Mouse (Mus musculus): ENCODE data around the gene Aprt.

Gene Aprt

DNA sequence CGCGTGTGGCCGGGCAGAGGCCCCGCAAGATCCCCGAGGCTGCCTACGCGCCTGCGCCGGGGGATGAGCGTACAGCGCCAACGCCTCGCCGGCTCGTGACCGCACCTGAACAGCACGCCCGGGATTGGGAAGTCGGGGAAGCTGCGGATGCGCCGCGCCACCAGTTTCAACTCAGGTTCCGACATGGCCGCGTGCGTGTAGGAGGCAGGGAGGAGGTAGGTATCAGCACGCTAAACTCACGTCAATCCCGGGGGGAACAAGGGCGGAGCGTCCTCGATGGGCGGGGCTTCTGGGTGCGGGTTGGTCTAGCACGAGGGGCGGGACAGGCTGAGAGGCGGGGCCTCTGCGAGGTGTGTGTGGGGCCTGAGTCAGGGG, at the start of gene Aprt:
Gene Aprt, minus strand, starts transcription at position 262 of the 375 bp plus-strand sequence.
- DNase-seq, result peak; percentile 95 to 98

DNA sequence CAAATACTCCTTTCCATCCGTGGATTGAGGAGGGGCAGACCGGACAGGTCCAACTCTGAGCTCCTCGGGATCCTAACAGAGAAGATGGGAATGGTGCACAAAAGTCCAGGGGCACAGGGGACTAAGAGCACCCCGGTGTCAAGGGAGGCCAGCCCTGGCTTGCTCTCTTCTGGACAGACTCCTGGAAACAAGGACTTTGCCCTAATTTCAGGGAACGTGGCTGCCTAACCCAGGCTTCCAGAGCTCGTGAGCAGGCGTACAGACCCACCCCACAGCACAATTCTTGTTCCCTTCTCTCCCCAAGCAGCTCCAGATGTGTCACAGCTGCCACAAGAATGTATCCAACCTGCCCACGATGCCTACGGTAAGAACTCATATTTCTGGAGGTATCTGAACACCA, 49.1 kb upstream of the Aprt start:
- DNase-seq, result peak; percentile 38 to 39

- no peak for DNase-seq
Measured at GRCm38 (mm10) chr8:122624653-122625052, 47.9 kb upstream of the Aprt start.

GRCm38 (mm10) chr8:122623844-122624642, 47.3 kb upstream of the Aprt start:
- no peak for DNase-seq

DNA sequence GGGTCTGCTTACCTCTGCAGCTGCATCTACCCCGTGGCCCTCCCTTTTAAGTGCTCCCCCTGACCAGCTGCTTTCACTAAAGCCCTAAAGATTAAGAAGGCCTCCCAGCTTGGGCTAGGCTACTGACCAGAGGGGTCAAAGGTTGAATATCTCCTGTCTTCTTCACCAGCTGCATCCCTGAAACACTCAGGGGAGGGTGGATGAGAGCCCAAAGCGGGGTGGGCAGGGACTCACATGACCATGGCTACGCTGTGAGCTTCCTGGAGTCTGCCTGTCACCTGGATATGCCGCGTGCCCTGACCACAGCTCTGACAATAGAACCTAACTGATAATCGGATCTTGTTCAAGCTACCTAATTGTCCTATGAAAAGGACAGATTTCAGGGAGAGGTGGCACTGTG, 46.0 kb upstream of the Aprt start, which contains the start of gene Pabpn1l:
Gene Pabpn1l, minus strand, starts transcription at position 13 of the 400 bp plus-strand sequence.
- peak; percentile 26 to 40 for DNase-seq

DNA sequence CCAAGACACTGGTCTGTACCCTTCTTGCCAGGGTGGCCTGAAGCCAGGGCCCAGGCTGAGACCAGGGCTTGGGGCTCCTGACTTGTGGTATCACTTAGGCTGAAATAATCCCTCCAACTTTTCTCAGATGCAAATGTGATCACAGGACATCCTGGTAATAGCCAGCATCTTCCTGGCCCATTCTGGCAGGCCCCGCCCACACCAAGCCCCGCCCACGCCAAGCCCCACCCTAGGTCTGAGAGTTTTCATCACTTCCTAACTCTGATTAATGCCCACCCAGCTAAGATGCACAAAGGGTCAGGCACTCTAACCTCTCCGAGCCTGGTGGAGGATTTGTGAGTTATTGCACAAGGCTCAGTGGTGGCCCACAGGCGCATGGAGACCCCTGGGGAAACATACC, 43.7 kb upstream of the Aprt start:
- no peak for DNase-seq

DNA sequence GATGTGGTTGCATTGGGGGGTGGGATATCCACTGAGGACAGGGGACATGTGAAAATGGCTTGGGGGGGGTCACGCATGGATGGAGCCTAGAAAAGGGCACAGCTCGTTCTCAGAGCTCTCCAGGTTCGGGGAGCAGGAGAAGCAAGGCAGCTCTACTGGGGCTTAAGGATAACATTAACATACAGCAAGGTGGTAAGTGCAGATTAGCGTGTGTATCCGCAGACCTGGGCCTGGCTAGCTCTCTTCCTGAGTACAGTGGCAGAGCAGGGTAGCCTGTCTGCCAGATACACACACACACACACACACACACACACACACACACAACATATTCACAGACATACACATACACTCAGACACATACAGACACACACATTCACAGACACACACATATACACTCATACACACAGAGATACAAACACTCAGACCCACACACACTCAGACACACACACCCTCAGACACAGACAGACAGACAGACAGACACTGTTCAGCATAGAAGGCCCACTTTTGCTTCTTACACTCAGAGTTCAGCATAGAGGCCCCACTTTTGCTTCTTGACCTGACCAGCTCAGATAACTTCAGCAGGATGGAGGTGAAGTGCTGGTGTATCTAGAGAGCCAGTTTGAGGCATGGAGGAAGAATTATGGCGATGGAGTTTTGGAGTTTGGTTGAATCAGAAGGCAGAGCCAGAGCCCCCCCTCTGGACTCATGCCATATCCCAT, 42.1 kb upstream of the Aprt start:
- no peak for DNase-seq

DNA sequence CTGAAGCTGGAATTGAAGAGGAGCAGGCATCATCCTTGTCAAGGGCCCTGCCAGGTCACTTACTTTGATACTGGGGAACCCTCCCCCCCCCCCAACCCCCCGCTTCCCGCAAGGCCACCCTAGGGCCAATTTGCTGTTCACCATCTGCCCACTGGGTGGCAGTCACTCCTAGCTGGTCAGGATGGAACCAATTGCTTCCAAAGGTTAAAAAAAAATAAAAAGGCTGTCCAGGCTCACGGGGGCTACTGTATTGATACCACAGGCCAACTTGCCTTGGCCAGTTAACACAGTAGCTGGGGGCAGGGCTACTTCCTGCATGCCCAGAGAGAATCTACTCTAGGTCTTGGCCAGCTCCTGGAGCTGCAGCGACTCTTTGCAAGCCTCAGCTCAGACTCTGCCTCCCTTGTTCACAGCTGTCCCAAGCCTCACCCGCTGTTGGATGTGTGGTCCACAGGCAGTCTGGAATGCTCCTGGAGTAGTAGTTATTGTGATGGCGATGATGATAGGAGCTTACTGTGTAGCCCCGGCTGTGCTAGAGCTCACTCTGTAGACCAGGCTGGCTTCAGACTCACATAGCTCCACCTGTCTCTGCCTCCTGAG, 41.3 kb upstream of the Aprt start:
- peak; percentile 61 to 87 for DNase-seq

DNA sequence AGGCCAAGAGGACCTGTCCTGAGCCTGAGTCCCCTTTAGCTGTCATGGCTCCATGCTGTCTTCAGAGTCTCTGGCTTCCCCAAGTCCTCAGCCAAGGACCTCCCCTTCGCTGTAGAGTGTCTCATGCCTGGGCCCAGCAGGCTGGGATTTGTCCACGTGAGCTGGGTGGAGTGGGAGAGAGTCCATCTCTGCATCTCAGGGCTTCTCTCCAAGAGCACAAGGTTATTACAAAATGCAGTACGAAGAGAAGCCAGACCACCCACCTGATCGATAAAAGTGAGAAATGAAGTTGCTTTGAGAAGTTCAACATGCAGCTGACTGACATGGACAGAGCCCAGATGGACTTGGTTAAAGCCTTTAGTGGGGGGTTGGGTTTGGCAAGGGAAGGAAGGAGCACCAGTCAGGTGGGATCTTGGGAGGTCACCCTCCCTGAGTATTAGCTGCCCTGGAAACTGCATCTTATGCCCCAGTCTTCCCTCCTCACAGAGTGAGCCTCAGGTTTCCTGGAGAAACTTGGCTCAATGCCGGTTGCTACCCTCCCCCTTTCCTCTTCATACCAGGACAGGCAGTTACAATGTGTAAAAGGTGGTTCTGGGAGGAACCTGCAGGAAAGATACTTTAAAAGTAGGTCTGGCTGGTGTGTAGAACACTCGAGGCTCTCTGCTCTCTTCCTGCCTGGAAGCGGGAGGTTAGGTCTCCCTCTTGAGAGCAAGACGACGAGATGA, 39.6 kb upstream of the Aprt start:
- no peak for DNase-seq

DNA sequence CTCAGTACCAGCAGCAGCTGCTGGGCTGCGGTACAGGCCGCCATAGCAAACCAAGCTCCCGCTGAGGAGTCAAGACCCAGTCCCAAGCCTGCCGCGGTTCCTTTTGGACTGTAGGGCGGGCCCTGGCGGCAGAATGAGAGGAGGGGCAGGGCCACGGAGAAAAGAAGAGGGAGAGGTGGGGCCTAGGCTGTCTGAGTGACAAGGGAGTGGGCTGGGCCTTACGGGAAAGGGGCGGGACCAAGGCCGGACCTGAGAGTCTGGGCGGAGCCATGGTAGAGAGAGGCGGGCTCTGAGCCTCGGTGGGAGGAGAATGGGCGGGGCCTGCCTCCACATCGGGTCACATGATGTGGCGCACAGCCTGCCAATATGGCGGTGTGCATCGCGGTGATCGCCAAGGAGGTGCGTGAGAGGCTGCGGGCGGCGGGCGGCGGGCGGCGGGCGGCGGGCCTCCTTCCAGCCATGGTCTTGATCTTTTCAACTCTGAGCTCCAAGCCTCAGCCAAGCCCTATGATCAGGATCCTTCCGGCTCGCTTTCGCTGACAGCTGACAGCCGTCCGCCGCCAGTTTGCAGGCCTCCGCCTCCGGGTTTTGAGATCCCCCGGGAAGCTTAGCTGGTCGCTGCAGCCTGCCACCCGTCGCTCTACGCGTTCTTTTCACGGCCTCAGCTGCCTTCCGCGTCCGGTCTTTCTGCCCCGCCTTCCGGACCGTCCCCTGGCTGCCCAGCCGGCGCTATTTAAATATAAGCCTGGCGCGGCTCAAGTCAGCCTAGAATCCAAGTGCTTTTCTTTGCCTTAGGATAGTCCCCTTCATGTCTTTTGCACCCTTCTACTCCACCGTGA, 34.8 kb upstream of the Aprt start, which contains the start of the genes Galns and Trappc2l:
Gene Galns, minus strand, starts transcription at position 169 of the 839 bp plus-strand sequence.
Gene Trappc2l, plus strand, starts transcription at position 346 of the 839 bp plus-strand sequence.
- DNase-seq, result peak; percentile 97

GRCm38 (mm10) chr8:122610612-122611277, 34.0 kb upstream of the Aprt start:
- peak in 1 of 2 experiments; percentile 39 for DNase-seq

GRCm38 (mm10) chr8:122610209-122610608, 33.5 kb upstream of the Aprt start:
- DNase-seq, result no peak

GRCm38 (mm10) chr8:122606810-122607209, 30.1 kb upstream of the Aprt start:
- no peak for DNase-seq

DNA sequence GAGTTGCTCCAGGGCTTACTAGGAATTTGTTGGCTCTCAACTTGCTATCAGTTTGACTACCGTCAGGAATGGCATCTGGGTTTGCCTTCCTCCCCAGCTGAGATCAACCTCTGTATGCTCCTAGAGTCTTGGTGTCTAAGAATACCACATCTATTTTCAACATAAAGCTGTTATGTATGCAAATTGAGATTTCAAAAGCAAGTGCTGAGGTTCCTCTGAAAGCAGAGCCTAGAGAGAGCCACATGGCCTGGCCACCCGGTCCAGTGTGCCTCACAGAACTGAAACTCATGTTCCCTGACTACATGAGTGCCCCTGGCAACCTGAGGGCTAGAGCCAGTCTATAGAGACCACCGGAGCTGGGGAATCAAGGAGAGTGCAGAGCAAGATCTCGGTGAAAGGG, 28.7 kb upstream of the Aprt start:
- DNase-seq, result no peak

- DNase-seq, result no peak
Measured at GRCm38 (mm10) chr8:122604640-122605039, 27.9 kb upstream of the Aprt start.

DNA sequence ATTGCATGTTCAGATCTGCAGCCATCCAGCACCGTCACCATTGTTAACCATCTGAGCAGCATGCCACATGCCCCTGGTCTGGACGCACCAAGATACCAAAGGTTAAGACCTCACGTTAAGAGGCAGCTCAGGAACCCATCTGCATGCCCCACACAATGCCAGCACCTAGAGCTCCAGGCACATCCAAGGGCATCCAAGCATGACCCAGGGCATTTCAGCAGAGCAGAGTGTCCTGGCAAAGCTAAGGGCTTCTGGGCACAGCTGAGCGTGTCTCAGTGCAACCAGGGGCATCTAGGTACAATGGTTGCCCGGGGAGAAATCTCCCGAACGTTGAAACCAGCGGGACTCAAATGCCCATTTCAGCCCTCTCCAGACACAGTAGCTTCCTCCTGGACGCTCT, 24.0 kb upstream of the Aprt start:
- peak; percentile 77 to 80 for DNase-seq

DNA sequence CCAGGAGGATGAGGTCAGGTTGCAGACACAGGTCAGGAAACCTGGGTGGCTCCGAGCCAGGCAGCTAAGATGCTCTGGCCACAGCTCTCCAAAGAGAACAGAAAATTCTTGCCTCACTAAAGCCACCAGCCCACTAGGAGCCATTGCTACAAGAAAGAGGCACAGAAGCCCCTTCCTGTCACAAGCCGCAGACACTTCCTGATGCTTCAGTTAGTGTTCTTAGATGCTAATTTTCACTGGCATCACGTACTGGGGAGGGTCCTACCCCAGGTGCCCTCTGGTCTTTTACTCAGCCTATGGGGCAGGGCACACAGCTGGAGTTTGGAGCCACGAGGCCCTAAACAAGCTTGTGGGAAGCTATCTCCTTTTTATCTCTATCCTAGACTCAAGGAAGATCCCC, 19.3 kb upstream of the Aprt start:
- no peak for DNase-seq

GRCm38 (mm10) chr8:122593783-122594507, 17.2 kb upstream of the Aprt start:
- no peak for DNase-seq

- no peak for DNase-seq
Measured at GRCm38 (mm10) chr8:122593240-122593639, 16.5 kb upstream of the Aprt start.

DNA sequence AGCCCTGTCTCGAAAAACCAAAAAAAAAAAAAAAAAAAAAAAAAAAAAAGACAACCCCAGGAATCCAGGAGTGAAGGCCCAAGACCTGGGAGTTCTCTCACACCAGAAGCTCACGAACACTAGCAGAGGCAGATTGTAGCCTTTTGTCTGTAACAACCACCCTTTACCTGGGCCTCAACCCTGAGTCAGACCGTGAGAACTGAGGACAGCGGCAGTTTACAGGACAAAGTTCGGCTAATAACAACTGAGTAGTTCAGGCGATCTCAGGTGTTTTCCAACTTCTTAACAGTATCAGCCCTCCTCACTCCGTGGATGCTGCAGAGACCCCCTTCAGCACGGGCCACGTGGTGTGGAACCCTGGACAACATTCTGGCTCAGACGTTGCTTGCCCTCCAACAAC, 10.0 kb upstream of the Aprt start:
- no peak for DNase-seq

DNA sequence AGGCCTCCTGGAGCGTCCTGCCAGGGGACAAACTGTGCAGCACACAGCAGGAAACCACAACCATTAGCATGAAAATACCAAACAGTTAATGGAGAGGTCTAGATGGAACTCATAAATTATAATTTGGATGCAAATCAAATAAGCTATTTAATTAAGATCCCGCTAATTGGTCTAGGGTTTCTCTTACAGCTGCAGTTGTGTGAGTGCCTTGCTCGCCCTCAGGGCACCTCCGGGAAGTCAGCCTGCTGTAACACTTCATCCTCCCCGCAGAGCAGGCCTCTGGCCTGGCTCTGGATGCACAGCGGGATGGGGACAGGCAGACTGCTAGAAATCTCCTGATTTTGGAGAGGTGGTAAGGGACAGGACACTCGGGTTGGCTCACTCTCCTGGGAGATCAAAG, 9.5 kb upstream of the Aprt start:
- DNase-seq, result no peak

All from kidney, adult 8-10 months (tissue).